Mouse (Mus musculus) liver, embryonic 16.5 days (tissue): ENCODE results near the gene Lgr6. TPM values are rescaled to one million over a fixed set of nuclear protein-coding genes. Genes with fewer than 3 reads are reported as not detected.

ENCODE experiments used
- ATAC-seq: fragments of 200-750 bp; cut with Nextera tagmentation; 2 replicates; pipeline ENCODE4 v1.8.0; 2017; ENCODE audit warnings: low read depth, mild to moderate bottlenecking, moderate number of reproducible peaks, moderate library complexity
- H3K27ac ChIP-seq: fragments of 300-500 bp; sonication (generic); 2 replicates; pipeline ENCODE4 v1.5.1; 2014; ENCODE audit warnings: mild to moderate bottlenecking, low read length
- H3K27me3 ChIP-seq: fragments of 300-500 bp; sonication (generic); 2 replicates; pipeline ENCODE4 v1.6.1; 2014; ENCODE audit warnings: low read depth, low read length, mixed read lengths; ENCODE audit not compliant: control insufficient read depth, insufficient read depth
- H3K36me3 ChIP-seq: fragments of 300-500 bp; sonication (generic); 2 replicates; pipeline ENCODE4 v1.6.1; 2014; ENCODE audit warnings: mild to moderate bottlenecking; ENCODE audit not compliant: control insufficient read depth, insufficient read depth
- H3K4me1 ChIP-seq: fragments of 300-500 bp; sonication (generic); 2 replicates; pipeline ENCODE4 v1.6.1; 2014; ENCODE audit warnings: low read depth, low read length, mixed read lengths; ENCODE audit not compliant: control insufficient read depth
- H3K4me2 ChIP-seq: fragments of 300-500 bp; sonication (generic); 2 replicates; pipeline ENCODE4 v1.6.1; 2014; ENCODE audit warnings: low read depth, low read length, mixed read lengths
- H3K4me3 ChIP-seq: fragments of 300-500 bp; sonication (generic); 2 replicates; pipeline ENCODE4 v1.5.1; 2014; ENCODE audit warnings: low read depth, mild to moderate bottlenecking, low read length
- H3K9ac ChIP-seq: fragments of 300-500 bp; sonication (generic); 2 replicates; pipeline ENCODE4 v1.6.1; 2014; ENCODE audit warnings: low read depth, low read length
- H3K9me3 ChIP-seq: fragments of 300-500 bp; sonication (generic); replicated peaks from 2 replicates; pipeline ENCODE4 v1.6.1; 2016; ENCODE audit warnings: low read length; ENCODE audit not compliant: control insufficient read depth
- WGBS: fragments of 180-500 bp; shearing (Covaris S2); extraction: QIAGEN DNeasy Blood & Tissue Kit; methylation state at CpG from one replicate; pipeline ENCODE4 v1.1.7; 2014; ENCODE audit not compliant: insufficient replicate concordance; 5-methylcytosine and 5-hydroxymethylcytosine counted together
- polyA plus RNA-seq: library from polyadenylated mRNA; unstranded; fragments of >200 nt; fragmentation: Nextera tagmentation; extraction: Ambion mirVana; gene quantifications from 2 replicates; pipeline ENCODE4 v1.2.1, GENCODE M21; 2015

Lgr6 gene
- polyA plus RNA-seq, 1 experiment from 2014 or later, result 0.08 TPM

- 16% methylated on average over 8 of the region's 8 CpGs for WGBS
Observed at GRCm38 (mm10) chr1:135131560-135131959, 26.5 kb upstream of the Lgr6 start.

GRCm38 (mm10) chr1:135131034-135131433, 26.0 kb upstream of the Lgr6 start:
- Histone ChIP-seq H3K9ac (0 out of 2 replicates have a peak overlapping the region, but pooled peaks have one; percentile 21), H3K27me3 (0 out of 2 replicates have a peak, but pooled peaks cover 4% of the 10 kb centered on the region), H3K36me3 (no peaks in the 10 kb centered on the region), H3K27ac (peak overlapping the region; percentile 79), H3K4me1 (peaks cover 34% of the 10 kb centered on the region), H3K4me3 (peak overlapping the region; percentile 16; the same call in 1 of the 2 replicates), H3K4me2 (peak overlapping the region; percentile 42), H3K9me3 (no peaks in the 10 kb centered on the region)
- 6% methylated on average over 6 of the region's 6 CpGs for WGBS
- peak; percentile 37 for ATAC-seq

More at GRCm38 (mm10) chr1:135131560-135131959, 26.5 kb upstream of the Lgr6 start:
- H3K27me3 ChIP-seq, result 0 out of 2 replicates have a peak, but pooled peaks cover 4% of the 10 kb centered on the region
- H3K4me3 ChIP-seq, result no peak overlapping the region; the same call in 1 of the 2 replicates
- H3K36me3 ChIP-seq, result no peaks in the 10 kb centered on the region
- peak overlapping the region; percentile 42 for H3K4me2 ChIP-seq
- peak overlapping the region; percentile 40; the same call in 1 of the 2 replicates for H3K9ac ChIP-seq
- peak overlapping the region; percentile 79 for H3K27ac ChIP-seq
- H3K4me1 ChIP-seq, result peaks cover 34% of the 10 kb centered on the region
- H3K9me3 ChIP-seq, result no peaks in the 10 kb centered on the region
- ATAC-seq, result no peak

DNA sequence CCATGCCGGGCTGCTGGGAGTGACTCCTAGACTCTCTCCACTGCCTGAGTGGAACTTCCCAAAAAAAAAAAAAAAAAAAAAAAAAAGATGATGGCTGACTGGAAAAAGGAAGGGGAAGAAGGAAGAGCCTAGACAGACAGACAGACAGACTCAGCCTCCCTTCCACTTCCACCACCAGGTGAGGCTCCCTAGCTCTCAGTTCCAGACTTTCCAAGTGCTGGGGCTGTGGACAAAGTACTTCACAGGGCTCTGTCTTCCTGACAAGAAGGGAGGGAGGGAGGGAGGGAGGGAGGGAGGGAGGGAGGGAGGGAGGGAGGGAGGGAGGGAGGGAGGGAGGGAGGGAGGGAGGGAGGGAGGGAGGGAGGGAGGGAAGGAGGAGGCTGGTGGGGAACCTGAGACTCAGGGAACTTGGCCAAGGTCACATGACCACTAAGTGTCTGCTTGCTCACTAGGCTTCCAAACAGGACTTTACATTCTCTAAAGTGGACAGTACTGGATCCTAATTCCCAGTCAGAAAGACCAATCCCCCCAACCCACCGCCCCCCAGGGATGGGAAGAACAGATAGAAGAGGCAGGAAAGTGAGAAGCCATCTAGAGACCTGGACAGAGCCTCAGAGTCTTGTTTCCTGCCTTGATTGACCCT, 25.4 kb upstream of the Lgr6 start:
- Histone ChIP-seq H3K4me3 (no peak overlapping the region), H3K36me3 (no peaks in the 10 kb centered on the region), H3K27ac (no peak overlapping the region), H3K27me3 (0 out of 2 replicates have a peak, but pooled peaks cover 4% of the 10 kb centered on the region), H3K4me1 (peaks cover 34% of the 10 kb centered on the region), H3K4me2 (no peak overlapping the region), H3K9ac (no peak overlapping the region), H3K9me3 (no peaks in the 10 kb centered on the region)
- 14% methylated on average over 2 of the region's 2 CpGs for WGBS
- ATAC-seq, result no peak

DNA sequence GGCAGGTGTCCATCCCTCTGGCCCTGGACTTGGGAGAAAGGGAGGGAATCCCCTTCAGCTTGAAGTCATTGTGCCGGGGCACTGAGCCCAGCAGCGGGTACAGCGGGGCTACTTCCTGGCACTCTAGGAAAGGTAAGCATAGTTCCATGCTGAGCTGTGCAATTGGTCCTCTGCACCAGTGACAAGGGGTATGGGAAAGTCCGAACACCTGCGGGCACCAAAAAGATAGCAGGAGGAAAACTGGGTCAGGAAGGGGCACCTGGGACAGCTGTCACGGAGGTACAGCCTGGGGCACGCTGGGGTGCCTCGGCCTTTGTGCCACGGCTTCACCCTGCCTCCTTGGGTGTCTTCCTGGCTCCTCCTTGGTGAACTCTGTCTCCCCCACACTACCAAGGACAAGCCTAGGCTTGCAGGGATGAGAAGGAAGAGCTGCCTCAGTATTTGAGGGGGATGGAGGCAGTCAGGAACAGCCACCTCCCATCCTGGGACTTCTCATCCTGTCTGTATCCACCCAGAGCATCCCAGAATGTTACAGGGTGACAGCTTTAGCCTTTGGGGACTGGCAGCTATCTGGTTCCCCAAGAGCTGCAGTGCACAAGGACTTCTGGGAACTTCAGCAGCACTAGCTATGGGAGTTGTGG, 24.6 kb upstream of the Lgr6 start:
- Histone ChIP-seq H3K4me2 (no peak overlapping the region), H3K4me3 (no peak overlapping the region), H3K9ac (no peak overlapping the region), H3K36me3 (no peaks in the 10 kb centered on the region), H3K4me1 (peaks cover 34% of the 10 kb centered on the region), H3K27ac (no peak overlapping the region), H3K27me3 (0 out of 2 replicates have a peak, but pooled peaks cover 4% of the 10 kb centered on the region), H3K9me3 (no peaks in the 10 kb centered on the region)
- 51% methylated on average over 9 of the region's 9 CpGs for WGBS
- ATAC-seq, result no peak

DNA sequence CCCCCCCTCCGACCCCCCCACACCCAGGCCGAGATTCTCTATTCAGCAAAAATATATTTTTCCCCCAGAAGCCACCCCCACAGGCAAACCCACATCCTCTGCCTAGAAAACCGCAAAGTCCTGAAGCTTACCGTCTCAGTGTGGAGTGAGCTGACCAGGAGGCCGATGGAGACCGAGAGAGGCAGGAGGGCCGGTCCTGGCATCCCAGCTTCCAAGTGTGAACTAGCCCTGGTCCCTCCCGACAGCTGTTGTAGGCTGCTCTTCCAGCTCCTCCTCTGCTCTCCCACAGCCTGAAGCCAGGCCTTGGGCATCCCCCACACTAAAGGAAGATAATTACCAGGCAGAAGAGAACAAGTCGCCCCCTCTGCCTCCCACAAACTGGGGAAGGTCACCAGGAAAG, 23.9 kb upstream of the Lgr6 start:
- no peak for ATAC-seq
- Histone ChIP-seq H3K36me3 (no peaks in the 10 kb centered on the region), H3K4me3 (no peak overlapping the region), H3K27ac (no peak overlapping the region), H3K9me3 (no peaks in the 10 kb centered on the region), H3K4me1 (peaks cover 32% of the 10 kb centered on the region), H3K27me3 (0 out of 2 replicates have a peak, but pooled peaks cover 4% of the 10 kb centered on the region), H3K4me2 (no peak overlapping the region), H3K9ac (no peak overlapping the region)
- 15% methylated on average over 9 of the region's 9 CpGs for WGBS

- ATAC-seq, result no peak
Observed at GRCm38 (mm10) chr1:135128011-135128441, 22.9 kb upstream of the Lgr6 start.

GRCm38 (mm10) chr1:135126443-135127027, 21.5 kb upstream of the Lgr6 start:
- 0 out of 2 replicates have a peak, but pooled peaks cover 4% of the 10 kb centered on the region for H3K27me3 ChIP-seq
- no peak overlapping the region for H3K9ac ChIP-seq
- H3K4me2 ChIP-seq, result no peak overlapping the region
- no peaks in the 10 kb centered on the region for H3K36me3 ChIP-seq
- no peak for ATAC-seq
- WGBS, result 70% methylated on average over 4 of the region's 4 CpGs
- no peaks in the 10 kb centered on the region for H3K9me3 ChIP-seq
- H3K4me1 ChIP-seq, result peaks cover 9% of the 10 kb centered on the region
- H3K4me3 ChIP-seq, result no peak overlapping the region
- H3K27ac ChIP-seq, result no peak overlapping the region

More at GRCm38 (mm10) chr1:135128011-135128441, 22.9 kb upstream of the Lgr6 start:
- Histone ChIP-seq H3K27ac (no peak overlapping the region), H3K9me3 (no peaks in the 10 kb centered on the region), H3K4me3 (no peak overlapping the region), H3K36me3 (no peaks in the 10 kb centered on the region), H3K27me3 (0 out of 2 replicates have a peak, but pooled peaks cover 4% of the 10 kb centered on the region), H3K4me2 (no peak overlapping the region), H3K4me1 (peaks cover 24% of the 10 kb centered on the region), H3K9ac (no peak overlapping the region)
- 39% methylated on average over 5 of the region's 6 CpGs for WGBS

DNA sequence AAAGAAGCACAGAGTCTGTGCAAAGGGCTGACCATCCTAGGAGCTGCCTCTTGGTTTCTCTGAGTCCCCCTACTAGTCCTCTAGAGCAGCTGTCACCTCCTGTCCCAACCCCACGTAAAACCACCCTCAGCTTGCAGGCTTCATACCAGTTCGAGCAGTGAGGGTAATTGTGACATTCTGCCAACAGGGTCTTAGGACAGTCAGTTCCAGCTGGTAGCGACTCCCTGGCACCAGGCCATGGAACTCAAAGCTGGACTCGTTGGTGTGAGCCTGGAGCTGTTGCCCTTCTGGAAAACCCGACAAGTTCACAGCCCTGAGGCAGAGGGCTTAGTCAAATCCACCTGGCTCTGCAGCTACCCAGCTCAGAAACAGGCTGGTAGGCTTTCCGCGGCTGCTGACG, 20.9 kb upstream of the Lgr6 start:
- Histone ChIP-seq H3K27ac (no peak overlapping the region), H3K4me1 (peaks cover 4% of the 10 kb centered on the region), H3K9me3 (no peaks in the 10 kb centered on the region), H3K36me3 (no peaks in the 10 kb centered on the region), H3K9ac (no peak overlapping the region), H3K4me2 (no peak overlapping the region), H3K4me3 (no peak overlapping the region), H3K27me3 (0 out of 2 replicates have a peak, but pooled peaks cover 4% of the 10 kb centered on the region)
- WGBS, result 67% methylated on average over 8 of the region's 8 CpGs
- ATAC-seq, result no peak
